Mouse (Mus musculus) brain, adult 2 months (tissue): ENCODE data around the gene Ppp1r21.

Experiments
- DNase-seq: peaks from one replicate; pipeline ENCODE4 v3.0.0; 2011; ENCODE audit warnings: low read depth, low spot score

Ppp1r21 gene

GRCm38 (mm10) chr17:88613172-88613571, 83.3 kb downstream of the Ppp1r21 start:
- DNase-seq: no peak

- DNase-seq: no peak
These were observed 83.8 kb downstream of the Ppp1r21 start for GRCm38 (mm10) chr17:88613721-88614120.

GRCm38 (mm10) chr17:88614234-88614633, 84.3 kb downstream of the Ppp1r21 start:
- peak; percentile 22 for DNase-seq

- no peak for DNase-seq
These were observed 84.8 kb downstream of the Ppp1r21 start for GRCm38 (mm10) chr17:88614733-88615132.

DNA sequence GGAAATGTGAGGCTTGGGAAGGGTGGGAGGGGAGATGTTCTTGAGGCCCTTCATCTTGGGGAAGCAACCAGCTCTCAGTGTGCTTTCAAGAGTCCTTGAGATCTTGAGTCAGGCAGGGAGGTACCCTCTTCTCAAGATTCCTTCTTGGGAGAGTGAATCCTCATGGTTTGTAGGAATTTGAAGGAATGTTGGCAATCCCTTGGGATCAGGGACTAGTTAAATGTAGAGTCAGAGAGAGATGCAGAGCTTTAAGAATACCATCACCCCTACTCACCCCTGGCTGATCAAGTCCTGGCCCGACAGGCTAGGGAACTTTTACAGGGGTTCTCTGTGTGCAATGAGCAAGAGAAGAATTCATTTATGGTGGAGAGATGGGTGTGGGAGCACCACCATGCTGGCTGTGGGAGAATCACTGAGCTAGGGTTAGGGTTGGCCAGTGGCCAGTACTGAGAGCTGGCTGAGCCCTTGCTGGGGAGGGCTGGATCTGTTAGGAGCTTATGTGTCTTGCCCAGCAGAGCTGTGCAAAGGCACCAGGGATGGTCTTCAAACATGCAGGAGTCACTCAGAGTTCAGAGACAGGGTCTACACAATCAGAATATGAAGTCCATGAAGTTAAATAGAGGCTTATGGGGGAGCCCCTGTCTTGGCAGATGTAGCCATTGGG, 85.7 kb downstream of the Ppp1r21 start:
- no peak for DNase-seq

DNA sequence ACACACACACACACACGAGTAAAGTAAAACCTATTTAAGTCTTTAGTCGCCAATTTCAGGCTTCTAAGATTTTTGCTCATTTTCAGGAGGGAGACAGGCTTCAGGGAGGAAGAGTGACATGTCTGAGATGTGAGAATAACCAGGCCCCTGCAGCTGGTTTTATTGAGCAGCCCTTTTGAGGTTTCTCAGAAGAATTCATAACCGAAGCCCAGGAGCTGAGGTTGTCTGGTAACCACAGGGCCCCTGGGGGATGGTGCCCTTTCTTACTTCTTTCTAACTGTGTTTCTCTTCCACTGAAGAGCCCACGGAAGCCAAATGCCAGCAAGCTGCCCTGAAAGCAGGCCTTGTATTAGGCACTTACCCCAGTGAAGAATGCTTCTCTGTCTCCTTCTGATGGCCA, 91.0 kb downstream of the Ppp1r21 start:
- DNase-seq: no peak

- DNase-seq: no peak
These were observed 91.5 kb downstream of the Ppp1r21 start for GRCm38 (mm10) chr17:88621374-88621773.

DNA sequence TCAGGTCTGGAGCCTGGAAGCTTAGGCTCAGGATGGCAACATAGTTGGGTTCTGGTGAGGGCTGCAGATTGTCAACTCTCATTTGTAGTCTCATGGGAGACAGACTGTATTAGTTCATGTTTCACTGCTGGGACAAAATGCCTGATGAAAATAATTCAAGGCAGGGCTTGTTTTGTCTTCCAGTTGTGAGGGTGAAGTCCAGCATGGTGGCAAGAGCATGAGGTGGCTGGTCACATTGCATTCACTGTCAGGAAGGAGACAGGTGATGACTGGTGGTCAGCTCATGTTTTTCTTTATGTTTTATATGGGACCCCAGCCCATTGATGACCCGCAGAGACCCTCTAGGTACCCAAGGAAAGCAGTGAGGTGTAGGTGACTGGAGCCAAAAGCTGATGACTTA, 92.8 kb downstream of the Ppp1r21 start:
- no peak for DNase-seq

- no peak for DNase-seq
These were observed 94.5 kb downstream of the Ppp1r21 start for GRCm38 (mm10) chr17:88624386-88624785.

GRCm38 (mm10) chr17:88625350-88625749, 95.4 kb downstream of the Ppp1r21 start:
- no peak for DNase-seq

GRCm38 (mm10) chr17:88625931-88626330, 96.0 kb downstream of the Ppp1r21 start:
- DNase-seq: no peak

GRCm38 (mm10) chr17:88626347-88626811, 96.5 kb downstream of the Ppp1r21 start:
- DNase-seq: no peak

GRCm38 (mm10) chr17:88627150-88627549, 97.2 kb downstream of the Ppp1r21 start:
- no peak for DNase-seq

GRCm38 (mm10) chr17:88628676-88629380, 98.9 kb downstream of the Ppp1r21 start:
- peak; percentile 51 for DNase-seq

GRCm38 (mm10) chr17:88629381-88629759, 99.5 kb downstream of the Ppp1r21 start:
- DNase-seq: no peak

GRCm38 (mm10) chr17:88629931-88630553, 100.1 kb downstream of the Ppp1r21 start:
- DNase-seq: no peak

- no peak for DNase-seq
These were observed 100.6 kb downstream of the Ppp1r21 start for GRCm38 (mm10) chr17:88630554-88630948.

DNA sequence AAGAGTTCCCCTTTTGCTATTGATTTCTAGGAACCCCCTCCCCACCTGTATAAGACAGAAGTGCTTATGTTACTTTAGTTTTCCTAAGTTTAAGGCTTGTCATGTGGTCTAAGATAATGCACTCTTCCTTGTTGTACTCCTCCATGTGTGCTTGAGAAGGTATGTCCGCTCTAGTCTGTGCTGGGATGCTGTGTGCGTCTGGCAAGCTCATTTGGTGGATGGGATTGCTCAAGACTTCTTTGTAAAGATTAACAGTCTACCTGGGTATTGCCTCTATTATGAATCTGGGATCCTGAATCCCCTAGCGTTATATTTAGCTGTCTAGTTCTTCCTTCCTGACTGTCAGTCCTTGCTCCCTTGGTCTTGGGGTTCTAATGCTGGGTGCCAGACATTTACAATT, 102.7 kb downstream of the Ppp1r21 start:
- DNase-seq: no peak

DNA sequence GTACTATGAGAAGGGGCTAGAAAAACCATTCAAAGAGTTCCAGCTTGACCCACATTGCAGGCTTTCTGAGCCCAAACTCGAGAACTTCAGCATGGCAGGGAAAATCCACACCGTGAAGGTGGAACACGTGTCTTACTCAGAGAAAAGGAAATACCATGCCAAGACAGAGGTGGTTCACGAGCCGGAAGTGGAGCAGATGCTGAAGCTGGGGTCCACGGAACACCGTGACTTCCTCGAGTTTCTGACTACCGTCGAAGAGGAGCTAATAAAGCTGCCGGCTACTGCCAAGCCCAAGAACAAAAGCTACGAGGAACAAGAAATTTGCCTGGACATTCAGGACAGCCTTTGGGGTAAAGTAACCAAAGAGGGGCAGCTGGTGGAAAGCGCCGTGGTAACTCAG, 106.2 kb downstream of the Ppp1r21 start:
- no peak for DNase-seq

DNA sequence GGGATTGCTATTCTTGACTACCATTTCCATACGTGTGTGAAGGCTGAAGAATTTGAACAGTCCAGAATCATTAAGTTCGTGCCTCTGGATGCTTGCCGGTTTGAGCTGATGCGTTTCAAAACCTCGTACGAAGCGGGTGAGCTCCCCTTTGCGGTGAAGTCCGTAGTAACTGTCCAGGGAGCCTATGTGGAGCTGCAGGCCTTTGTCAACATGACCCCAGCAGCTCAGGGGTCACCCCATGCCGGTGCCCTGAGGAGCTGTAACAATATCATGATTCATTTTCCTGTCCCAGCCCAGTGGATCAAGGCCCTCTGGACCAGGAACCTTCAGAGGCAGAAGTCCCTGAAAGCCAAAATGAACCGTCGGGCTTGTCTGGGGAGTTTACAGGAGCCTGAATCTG, 106.7 kb downstream of the Ppp1r21 start:
- DNase-seq: peak; percentile 27
